Mouse (Mus musculus) right cerebral cortex, adult 18-20 months (tissue): Measurements from ENCODE around the gene Ackr3.

Experiments used
- DNase-seq: peaks from one replicate; pipeline ENCODE4 v3.0.0; 2022; ENCODE audit warnings: mixed read lengths

Ackr3 gene

GRCm38 (mm10) chr1:90260704-90261581 lies 57.2 kb downstream of the Ackr3 start:
- DNase-seq, result no peak

DNA sequence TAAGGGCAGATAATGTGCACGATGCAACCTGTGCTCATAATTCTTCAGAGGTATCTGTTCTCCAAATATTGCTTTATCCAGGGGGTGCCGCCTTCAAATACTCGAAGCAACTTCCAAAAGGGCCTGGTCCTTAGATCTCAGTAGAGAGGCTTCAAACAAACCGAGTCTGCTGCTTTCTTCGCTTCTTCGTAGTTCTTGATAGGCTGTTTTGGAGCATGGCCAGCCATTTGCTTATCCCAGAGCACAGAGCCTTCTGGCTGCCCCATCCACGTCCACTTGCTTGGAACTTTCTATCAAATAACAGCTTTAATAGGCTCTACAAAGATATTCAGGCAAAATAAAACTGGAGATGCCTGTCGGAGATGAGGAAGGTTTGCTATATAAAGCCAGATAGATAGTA lies 58.6 kb downstream of the Ackr3 start:
- DNase-seq, result no peak
